Mouse (Mus musculus) left cerebral cortex, adult 9 months (tissue): ENCODE results near the gene Adcy9.
"Not testable (repeated sequence)": the region's sequence is repeated elsewhere in the genome, so short reads cannot be mapped to it uniquely, and the experiment has no call there.

ENCODE experiments used
- DNase-seq, 2 experiments: peaks; one replicate each; pipeline ENCODE4 v3.0.0; 2022; ENCODE audit warnings: low spot score in 2 of 2

Gene Adcy9

DNA sequence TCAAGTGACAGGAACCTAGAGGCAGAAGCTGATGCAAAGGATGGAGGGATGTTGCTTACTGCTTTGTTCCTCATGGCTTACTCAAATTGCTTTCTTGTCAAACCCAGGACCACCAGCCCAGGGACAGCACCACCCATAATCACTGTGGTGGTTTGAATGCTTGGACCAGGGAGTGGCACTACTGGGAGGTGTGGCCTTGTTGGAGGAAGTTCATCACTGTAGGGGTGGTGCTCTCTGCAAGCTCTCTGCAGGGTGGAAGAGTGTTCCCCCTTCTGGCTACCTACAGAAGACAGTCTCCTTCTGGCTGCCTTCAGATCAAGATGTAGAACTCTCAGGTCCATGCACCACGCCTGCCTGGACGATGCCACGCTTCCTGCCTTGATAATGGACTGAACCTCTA lies 148.0 kb downstream of the Adcy9 start:
- DNase-seq: no peak

DNA sequence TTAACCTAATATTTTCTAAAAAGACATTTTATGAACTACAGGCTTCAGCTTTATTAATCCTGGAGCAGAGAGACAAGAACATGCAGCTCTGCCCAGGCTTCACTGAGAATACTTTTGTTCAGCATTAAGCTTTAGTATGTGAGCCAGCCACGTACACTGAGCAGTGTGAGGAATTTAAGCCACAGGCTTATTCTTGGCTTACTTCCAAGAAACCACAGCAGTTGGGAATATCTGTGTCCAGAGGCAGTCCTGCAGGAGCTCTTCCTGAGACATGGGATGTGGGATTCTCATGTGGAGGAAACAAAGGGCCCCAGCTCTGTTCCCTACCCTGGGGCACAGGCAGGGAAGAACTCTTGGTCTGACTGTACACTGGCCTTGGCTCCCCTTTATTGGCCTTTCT lies 149.4 kb downstream of the Adcy9 start:
- DNase-seq: no peak

DNA sequence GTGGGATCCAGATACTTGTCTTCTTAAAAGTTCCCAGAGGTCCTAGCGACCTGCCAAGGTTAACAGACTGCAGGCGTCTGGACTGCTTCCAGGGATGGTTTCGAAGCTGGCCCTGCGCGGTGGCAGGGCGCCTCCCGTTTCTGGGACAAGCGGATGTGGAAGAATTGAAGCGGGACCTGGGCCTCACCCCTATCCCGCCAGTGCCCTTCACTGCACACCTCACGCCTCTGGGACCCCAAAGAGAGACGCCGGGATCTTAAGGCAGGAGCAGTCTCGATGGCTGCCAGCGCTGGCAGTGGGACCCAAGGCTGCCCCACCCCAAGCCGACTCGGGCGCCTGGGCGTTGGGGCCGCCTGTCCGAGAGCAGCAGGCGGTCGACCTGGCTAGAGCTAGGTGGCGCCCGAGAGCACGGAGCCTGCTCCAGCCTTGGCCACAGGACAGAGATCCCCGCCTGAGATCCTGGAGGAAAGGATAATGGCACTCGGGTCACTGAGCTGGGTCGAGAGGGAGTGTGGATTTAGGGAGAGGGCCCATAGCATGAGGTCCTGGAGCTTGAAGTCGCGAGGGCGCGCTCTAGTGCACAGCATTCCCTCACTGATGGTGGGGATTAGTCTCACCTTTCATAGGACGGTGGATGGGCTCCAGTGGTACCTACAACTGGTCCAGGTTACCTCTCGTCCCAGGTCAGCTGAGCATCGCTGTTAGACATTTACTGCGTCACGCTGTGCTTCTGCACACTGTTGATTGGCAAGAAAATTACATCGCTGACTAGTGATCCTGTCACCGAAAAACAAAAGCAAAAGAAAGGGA lies 152.2 kb downstream of the Adcy9 start:
- peak in 1 of 2 experiments; percentile 48 for DNase-seq

DNA sequence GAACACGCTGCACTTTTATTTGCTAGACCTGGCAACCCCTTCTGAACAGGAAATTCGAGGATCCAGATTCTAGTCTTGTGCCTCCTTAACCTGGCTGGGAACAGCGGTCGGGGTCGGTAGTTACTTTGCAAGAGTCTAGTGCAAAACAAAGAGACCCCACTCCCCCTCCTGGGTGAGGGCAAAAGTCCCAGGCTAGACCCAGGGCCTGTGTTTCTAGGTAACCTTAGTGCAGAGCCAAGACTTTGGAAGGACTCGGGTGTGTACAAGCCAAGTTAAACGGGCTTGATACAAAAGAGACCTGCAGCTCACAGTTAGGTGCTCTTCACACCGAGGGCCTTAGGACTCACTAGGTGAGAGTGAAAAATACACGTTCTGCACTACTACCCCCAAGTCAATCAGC lies 152.8 kb downstream of the Adcy9 start:
- no peak for DNase-seq

DNA sequence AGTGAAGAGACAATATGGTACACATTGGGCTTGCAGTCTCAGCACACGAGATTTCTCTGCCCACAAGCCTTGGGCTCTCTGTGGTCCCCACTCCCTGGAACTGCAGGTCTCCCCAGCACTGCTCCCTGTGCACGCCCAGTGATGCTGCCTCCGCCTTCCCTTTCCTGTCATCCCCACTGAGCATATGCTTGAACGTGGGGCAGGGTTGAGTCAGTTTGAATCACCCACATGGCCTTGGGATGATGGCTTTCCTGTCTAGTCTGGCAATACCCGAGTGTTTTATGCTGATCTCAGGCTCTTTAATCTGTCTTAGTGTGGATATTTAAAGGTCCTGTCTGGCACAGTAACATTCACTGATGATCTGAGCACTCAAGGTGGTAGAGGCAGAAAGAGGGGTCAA lies 154.9 kb downstream of the Adcy9 start:
- DNase-seq: no peak

DNA sequence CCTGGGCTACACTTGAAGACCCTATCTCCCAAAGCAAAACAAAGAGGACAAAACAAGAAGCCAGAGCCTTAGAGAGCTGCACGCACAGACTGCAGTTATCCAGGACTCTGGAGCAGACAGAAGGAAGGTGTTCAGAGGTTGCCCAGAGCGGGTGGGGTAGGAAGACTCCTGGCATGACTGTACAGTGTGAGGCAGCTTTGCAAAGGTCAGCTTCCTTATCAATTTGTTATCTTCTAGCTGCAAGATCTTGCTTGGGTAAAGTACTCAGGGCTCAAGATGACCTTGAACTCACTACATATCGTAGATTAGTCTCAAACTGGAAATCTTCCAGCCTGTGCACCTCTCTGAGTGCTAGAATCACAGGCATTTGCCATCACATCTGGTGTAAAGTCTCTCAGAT lies 156.8 kb downstream of the Adcy9 start:
- no peak for DNase-seq

DNA sequence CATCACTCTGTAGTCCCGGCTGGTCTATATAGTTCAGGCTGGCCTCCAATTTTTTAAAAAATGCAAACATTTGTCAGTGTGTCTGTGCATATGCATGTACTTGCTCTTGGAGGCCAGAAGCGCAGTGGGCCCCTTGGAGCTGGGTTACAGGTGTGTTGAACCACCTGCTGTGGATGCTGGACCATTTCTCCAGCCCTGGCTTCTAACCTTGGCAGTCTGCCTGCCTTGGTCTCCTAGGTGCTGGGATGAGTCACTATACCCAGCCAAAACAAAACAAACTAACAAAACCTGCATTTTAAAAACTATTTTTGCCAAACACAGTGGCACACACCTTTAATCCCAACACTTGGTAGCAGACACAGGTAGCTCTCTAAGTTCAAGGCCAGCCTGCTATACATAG lies 162.8 kb downstream of the Adcy9 start:
- no peak for DNase-seq

DNA sequence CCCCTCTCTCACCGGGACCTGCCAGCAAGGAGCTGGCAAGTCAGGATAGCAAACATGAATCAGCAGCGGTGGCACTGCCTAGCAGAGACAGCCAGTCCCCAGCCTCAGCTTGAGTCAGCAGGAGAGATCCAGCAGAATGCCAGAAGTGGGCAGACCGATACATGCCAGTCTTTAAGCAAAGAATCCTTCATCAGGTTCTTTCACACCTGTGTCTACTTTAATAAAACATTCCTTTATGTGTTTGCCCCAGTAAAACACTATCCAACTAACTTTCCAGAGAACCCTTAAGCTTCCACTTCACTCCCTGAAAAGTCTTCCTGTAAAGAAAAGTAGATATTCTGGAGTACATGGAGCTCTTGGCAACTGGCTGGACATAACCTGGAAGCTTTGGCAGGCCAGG lies 171.5 kb downstream of the Adcy9 start:
- no peak for DNase-seq

DNA sequence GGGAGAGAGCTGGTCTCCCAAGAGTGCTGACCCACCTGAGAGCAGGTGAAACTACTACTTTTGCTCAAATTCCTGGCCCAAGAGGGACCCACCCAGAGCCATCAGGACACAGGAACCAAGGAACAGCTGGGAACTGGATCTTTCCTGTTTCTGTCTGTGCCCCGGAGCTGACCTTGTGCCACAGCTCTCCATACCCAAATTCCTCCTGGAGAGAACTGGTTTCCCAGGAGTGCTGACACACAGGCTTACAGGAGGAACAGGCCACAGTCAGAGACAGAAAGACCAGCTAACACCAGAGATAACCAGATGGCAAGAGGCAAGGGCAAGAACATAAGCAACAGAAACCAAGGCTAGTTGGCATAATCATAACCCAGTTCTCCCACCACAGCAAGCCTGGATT lies 175.1 kb downstream of the Adcy9 start:
- DNase-seq: not testable (repeated sequence)
